Mouse (Mus musculus): ENCODE measurements around the gene Magi3.
A peak's percentile ranks its signal among the peaks of the same experiment; 100 is the strongest.

Gene Magi3

DNA sequence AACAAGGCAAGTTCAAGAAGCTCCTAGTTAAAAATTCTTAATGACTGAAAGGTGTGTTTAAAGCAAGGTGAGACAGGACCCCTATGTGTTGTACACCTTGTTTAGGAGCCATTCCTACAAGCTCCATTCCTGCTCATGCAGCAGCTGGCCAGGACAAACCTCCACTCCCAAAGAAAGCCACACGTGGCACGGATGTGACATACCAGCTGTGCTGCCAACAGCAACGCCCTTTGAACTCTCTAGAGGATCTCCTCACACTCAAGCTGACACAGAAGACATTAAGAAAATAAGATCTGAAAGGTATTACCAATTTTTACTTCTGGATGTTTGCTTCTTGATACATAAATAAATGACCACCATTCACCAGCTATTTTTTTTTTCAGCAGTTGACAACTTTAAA, 193.2 kb downstream of the Magi3 start:
- peak; percentile 30 to 68 for DNase-seq

DNA sequence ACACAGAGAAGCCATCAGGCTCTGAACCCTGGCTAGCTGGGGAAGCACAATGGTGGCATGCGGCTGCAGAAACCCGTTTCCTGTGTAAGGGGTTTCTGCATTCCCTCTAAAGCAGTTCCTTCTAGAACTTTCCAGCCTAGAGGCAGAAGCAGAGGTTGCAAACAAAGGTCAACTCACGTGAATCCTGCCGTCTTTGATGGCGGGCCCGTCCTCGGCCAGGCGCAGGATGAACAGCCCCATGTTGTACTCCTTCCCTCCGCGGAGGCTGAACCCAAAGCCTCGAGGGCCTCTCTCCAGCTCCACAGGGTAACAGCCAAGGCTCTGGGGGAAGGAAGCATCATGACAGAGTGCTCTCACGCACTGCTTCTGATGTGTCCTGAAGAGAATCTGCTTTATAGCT, 200.1 kb downstream of the Magi3 start:
- DNase-seq = no peak

DNA sequence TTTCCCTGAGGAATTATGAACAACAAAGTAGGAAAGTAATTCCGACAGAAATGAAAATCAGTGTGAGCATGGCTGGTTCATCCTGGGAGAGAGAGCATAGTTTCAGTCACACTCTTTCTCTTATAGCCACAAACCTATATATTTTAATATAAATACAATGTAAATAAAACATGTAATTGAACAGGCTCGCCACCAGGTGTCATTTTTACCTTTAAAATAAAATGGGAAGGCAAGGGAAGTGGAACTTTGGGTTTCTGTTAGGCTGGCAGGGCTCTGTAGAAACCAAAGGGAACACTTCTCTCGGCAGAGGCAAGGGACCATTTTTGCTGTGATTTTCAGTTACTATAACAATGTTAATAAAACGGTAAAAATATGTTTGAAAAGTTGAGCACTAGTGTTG, 200.7 kb downstream of the Magi3 start:
- no peak for DNase-seq

DNA sequence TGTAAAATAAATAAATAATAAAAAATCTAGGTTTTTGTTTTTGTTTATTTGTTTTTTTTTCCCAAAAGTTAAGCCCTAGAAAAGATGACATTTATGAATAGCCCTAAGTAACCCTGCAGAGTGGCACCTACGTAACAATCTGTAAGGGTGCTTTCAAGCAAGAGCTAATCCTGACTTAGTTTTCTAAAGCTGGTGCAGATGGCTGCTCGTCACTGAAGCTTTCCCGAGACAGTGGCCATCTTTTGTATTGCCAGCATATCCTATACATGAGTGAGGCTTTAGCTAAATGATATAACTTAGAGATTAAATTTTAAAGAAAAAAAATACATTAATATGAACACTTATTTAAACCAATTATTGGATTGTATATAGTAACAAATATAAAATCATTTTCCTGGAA, 202.2 kb downstream of the Magi3 start:
- DNase-seq = no peak

DNA sequence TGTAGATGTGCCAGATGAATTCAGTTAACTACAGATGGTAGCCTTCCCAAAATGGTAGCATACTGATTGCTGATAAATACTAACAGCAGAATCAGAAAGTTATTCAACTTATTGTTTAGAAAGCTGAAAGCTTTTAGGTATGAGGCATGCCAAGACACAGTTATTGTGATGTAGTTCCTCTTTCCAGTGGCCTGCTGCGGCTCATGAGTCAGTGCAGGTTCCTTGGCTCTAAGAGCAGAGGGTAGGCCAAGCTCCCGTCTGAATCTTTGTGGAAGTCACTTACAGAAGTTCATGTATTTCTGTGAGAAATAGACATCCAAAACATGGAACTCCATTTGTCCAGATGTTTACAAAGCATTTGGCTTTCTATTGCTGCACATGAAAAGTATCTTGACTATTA, 208.2 kb downstream of the Magi3 start:
- DNase-seq = no peak

DNA sequence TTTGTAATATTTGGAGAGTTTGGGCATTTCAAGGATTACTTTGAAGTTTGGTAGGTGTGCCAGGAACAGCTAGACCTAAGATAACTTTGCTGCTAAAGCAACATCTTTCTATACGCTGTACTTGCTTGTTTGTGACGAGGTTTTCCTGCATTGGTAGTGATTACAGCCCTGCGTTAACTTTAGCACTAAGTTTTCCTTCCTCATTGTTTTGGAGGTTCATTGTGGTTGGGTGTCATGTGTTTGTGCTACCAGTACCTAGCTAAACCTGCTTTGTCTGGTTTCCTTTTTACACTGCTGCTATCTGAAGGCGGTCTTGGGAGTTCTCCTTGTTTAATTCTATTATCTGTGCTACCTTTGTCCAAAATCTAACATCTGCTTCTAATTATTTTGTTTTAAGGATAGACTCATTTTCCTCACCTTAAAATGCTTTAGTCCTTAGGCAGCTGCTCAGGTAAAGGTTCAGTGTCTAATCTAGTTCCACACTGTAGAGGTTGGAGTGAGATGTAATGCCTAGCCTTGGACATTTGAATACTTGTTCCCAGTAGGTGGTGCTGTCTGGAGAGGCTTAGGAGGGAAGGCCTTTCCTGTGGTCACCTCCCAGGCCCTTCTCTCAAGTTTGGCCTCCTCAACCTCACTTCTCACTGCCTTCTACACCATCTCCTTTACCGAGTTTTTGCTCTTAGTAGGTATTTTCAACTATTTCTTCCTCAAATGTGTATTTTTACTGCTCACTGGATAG, 210.1 kb downstream of the Magi3 start:
- DNase-seq = no peak

DNA sequence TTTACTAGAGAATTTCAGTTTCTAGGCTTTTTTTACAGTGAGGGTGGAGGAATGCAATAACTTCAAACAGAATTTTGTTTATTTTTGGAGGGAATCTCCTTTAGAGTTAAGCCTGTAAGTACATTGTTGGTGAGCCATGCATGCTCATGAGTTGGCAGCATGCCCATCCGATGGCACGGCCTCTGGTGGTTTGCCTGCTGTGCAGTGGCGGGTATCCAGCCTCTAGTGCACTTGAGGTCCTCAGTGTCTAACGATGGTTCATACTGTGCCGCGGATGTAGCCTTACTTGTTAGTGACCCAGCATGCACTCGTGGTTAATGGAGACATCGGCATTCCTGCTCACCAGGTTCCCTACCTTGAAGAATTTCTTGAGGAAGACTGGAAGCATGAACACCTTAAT, 212.7 kb downstream of the Magi3 start:
- peak; percentile 11 to 53 for DNase-seq

DNA sequence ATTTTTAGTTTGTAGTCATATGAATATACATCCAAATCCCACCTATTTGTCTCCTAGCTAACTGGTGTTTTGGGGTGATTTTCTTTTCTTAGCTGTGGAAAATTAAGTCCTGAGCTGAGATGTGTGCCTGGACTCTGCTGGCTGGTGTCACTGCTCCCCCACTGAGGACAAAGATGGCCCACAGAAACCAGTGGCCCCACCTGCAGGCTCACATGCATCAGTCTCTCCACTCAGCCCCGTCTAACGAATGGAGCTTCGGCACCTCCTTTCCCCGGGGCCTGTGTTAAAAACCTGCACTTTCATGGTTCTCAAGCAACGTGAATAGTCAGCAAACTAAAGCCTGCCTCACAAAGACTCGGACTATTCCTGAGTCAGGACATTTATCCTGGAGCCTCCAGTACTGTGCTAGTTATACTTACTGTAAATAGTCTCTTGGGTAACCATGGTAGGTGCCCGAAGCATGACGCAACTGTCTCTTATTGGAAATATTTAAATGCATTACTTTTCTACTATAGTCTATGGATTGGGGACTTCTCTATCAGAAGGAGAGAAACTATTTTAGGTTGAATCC, 213.2 kb downstream of the Magi3 start:
- no peak for DNase-seq

DNA sequence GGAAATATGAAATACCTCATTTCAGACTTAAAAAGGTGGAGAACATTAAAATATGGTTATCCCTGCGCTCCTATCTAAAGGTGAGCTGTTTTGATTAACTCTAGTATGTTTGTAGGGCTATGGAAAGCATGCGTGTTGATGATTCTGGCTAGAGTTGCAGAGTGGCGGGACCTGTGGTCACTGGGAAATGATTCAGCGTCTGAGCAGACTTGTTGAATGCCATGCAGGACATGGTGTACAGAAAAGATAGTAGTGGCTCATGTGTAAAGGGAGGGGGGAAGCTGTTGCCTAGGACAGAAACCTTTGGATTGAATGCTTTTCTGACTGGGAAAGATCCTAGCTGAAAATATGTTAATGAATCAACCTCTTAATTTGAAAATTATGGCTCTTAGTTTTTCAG, 221.4 kb downstream of the Magi3 start:
- no peak for DNase-seq

DNA sequence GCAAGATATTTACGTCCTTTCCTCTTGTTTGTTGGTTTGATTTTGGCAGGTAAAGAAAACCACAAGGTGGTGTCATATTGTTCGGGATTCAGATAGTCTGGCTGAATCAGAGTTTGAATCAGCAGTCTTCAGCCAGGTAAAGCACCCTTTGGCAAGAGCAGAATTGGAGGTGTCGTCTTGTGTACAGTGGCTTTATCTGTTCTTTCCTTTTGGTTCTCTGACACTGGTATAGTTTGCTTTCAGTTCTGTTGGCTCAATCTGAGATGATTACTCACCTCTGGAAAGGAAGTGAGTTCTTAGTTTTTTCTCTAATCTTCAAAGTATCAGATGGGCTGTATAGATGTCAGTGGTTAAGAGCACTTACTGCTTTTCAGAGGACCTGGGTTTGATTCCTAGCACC, 228.9 kb downstream of the Magi3 start:
- no peak for DNase-seq

DNA sequence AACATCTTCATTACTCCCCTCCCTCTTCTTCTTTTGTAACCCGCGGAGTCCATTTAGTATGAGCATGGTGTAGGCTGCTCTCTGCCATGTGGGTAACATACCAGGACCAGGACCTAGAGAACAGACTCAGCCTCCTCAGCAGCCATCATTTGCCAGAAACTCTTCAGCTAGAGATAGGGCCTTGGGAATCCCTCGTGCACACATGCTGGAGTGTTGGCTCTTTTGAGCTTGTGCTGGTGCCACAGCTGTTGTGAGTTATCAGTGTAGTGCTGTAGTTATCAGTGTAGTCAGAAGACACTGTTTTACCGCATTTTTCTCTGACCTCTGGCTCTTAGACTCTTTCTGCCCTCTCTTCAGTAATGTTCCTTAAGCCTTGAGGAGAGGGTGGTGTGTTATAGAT, 230.8 kb downstream of the Magi3 start:
- no peak for DNase-seq

DNA sequence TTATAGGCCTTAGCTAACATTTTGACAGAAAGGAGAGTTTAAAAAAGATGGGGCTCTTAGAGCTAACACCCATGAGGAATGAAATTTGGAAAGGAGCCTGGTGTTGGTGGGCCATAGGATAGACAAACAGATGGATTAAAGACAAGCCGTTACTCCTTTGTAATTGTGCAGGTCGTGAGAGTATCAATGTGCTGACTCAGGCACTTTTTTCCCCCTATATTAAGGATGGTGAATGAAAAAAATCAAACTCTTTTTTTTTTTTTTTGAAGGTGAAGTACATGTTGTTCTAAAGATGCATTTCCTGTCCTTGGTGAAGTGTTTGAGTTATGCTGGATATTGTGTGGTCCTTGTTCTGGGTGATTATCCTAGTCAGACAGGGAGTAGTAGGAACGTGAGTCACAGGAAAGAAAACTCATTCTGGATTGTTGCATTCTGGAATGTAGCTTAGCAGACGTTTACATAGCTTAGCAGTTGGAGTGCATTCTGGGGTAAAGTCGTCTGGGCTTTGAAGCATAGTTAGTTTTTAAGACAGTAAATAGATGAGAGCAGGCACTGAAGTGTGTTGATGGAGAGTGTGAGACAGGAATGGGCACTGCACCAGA, 232.2 kb downstream of the Magi3 start:
- no peak for DNase-seq

DNA sequence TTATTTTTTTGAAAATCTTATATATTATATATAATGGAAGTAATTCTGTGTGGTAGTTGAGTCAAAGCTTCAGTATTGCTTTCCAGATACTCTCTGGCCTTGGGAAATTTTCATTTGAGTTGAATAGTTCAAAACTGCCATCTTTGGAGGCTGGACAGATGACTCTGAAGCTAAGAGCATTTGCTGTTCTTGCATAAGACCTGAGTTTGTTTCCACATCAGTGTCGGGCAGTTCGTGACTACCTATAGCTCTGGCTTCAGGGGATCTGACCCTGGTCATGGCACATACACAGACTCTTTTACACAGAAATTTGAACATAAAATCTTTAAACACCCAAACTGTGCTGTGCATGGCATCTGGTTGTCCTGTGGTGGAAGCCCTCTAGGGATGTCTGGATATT, 235.0 kb downstream of the Magi3 start:
- no peak for DNase-seq

DNA sequence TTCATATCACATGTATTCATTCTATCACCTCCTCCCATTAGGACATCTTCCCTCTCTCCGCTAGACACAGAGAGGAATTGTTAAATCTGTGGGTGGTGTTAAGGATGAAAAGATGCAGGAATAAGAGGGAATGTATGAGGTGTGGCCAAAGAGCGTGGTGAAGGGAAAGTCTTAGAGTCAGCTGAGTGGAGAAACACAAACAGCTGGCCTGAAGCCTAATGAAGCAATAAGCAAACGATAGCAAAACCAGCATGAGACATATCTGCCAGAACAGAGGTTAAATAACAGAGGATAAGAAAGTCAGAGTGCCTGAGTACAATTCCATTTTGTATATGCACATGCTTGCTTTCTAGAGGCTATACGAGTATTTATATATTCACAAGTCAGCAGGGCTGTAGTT, 235.6 kb downstream of the Magi3 start:
- no peak for DNase-seq

DNA sequence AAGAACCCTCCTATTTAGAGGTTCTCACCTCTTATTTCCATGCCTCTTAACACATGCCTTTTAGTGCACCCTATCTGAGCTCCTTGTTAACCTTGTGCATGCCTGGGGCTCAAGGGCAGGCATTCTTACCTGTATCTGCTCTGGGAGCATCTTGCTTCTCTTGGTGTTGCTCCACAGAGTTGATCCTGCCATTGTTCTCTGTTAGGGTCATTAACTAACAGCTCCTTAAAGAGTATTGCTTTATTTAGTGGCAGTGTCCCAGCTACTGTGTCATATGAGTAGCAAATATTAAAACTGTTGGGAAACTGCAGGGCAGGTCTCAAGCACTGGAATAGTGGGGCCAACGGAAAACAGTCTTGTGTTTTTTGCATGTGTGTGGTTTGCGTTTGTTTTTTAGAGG, 249.0 kb downstream of the Magi3 start:
- DNase-seq = no peak

DNA sequence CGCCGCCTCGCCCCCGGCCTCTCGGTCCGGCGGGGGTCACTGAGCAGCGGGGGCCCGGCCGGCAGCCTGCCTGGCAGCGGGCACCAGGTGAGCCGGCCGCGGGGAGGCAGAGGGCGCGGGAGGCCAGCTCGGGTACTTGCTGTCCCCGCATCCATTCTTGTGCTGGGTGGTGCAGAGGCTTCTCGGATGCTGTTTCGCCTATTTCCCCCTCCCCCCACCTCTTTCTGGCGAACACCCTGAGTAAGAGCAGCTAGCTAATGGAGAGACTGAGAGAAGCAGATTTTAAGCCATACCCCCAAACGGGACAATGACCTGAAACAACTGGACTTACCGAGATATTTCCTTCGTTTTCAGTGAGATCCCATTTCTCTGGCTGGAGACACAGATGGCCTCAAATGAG, 251.5 kb downstream of the Magi3 start:
- peak in 1 of 2 experiments; percentile 19 for DNase-seq

DNA sequence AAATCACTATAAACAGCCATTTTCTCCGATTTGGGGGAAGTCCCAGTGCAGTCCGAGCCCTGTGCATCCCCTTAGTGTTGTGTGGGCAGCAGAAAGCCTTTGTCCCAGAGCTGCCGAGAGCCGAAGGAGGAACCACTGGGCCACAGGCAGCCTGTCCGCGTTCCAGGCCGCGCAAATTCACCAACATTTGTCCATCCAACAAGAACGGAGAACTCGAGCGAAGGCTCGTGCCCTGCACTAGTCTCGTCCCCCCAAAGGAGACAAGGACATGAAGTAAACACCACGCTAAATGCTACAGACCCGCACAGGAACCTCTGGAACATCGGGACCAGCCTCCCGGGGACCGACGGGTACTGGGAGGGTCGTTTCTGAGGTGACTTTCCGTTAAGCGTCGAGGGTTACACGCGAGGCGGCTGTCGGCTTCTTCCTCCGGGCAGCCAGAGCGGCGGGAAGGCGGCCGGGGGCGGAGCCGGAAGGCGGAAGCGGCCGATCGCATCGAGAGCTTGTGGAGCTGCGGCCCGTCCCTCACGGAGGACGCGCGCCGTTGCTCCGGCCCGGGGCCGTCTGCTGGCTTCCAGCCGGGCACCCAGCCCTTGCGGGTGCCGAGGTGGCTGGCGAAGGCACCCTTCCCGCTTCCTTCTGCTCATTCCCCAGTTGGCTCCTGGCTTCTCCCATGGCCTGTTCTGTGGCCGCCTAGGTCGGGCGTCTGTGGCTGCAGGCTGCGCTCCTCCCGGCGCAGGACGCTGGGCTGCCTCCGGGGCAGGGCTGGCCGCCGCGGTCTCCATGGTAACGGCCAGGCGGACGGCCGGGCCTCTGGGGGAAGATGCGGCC, 252.1 kb downstream of the Magi3 start, which contains the start of gene Phtf1:
Phtf1 (plus strand) TSS at position 250 of the 831 bp plus-strand sequence.
- peak; percentile 85 to 93 for DNase-seq

DNA sequence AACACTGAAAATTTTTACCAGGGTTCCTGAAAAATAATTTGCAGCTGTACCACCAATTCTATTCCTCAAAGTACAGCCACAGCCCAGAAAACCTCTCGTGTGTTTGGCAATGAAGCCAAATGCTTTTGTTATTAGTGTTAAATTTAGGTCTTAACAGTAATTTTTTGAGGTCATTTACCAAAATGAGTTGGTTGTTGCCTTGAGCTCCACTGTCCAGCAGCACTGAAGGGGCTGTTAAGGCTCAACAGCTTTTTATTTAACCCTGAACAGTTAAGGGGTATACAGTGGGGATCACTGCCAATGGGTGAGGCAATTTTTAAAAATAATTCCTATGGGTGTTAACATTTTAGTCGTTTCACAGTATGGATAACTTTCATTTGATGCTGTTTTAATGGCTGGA, 252.9 kb downstream of the Magi3 start:
- DNase-seq = no peak
